Mouse (Mus musculus): ENCODE measurements around the gene Stc2.

Gene Stc2

DNA sequence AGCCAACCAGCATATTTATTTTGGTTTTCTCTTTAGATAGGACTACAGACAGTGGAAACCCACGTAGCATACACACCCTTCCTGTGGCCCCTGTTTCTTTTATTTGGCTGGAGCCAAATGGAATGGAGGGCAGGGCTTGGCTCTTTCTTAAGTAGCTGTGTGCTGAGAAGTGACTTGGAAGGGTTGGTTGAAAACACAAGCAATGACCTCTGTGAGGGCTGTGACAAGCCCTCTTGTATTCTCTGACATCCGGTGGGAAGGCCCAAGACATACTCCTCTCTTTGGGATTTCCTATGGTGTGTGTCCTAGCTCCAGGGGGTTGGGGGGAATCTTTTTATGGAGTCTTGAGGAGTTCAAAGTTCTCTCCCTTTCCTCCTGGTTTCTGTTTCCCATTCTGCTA, 3.5 kb downstream of the Stc2 start:
- DNase-seq (ENCODE audit: inconsistent ontology term): no peak

DNA sequence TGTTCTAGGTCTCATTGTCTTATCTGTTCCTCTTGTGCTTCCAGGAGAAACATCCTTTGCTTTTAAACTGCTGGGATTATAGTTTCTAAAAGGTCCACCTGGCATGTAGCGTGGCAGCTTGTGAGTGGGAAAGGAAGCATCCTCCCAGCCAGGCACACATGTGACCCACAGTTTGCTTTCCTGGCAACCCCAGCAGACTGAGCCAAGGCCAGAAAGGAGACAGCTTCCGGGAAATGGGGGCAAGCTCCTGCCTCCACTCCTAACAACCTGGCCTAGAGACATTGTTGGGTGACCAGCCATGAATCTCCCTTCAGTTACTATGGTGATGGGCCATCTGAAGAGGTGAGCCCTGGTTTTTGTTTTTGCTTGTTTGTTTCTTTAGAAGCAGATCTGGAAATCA, 3.9 kb downstream of the Stc2 start:
- no peak for DNase-seq (ENCODE audit: inconsistent ontology term)

- no peak for DNase-seq (ENCODE audit: inconsistent ontology term)
Observed at GRCm38 (mm10) chr11:31365280-31365679, 4.6 kb downstream of the Stc2 start.

DNA sequence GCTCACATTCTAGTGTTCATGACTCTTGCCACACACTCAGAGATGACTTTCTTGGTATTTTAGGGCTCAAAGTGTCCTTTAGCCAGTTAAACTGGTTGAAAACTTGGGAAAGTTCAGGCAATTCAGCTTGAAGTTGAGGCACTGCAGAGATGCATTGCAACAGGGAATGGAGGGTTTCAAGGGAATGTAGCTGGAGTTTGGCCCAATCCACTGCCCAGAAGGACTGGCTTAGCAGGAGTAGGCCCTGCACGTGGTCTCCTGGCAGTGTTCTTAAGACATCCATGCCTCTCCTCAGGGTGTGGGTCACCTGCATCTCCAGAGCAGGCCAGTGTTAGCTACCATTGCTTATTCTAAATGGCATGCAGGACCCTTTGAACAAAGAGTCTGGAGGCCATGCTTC, 7.0 kb downstream of the Stc2 start:
- no peak for DNase-seq (ENCODE audit: inconsistent ontology term)

- DNase-seq (ENCODE audit: inconsistent ontology term): no peak
Observed at GRCm38 (mm10) chr11:31362330-31362729, 7.5 kb downstream of the Stc2 start.

- DNase-seq (ENCODE audit: inconsistent ontology term): no peak
Observed at GRCm38 (mm10) chr11:31361047-31361446, 8.8 kb downstream of the Stc2 start.

DNA sequence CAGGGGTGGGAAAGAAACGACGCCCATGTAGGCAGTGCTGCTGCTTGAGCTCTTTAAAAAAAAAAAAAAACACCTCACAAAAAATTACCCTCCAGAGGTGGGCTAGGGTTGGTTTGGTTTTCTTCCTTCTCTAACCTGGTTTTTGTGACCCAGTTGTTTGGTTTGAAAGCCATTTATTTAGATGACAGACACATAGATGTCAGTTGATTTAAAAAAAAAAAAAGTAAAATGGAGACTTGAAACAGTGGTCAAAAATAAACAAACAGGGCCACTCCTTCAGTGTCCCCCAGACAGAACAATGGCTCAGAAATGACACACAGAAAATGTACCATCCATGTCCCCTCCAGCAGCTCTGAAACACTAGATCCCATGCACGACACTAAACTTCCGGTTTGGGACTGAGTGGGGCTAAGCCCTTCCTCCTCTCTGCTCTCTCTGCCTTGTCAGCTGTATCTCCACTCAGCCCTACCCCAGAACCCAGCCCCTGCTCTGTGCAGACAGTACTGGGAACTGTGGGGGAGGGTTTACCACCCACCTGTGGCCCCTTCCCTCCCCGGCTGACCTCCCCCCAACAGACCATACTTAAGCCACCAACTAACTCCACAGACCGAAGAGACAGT, 10.5 kb downstream of the Stc2 start:
- no peak for DNase-seq (ENCODE audit: inconsistent ontology term)

DNA sequence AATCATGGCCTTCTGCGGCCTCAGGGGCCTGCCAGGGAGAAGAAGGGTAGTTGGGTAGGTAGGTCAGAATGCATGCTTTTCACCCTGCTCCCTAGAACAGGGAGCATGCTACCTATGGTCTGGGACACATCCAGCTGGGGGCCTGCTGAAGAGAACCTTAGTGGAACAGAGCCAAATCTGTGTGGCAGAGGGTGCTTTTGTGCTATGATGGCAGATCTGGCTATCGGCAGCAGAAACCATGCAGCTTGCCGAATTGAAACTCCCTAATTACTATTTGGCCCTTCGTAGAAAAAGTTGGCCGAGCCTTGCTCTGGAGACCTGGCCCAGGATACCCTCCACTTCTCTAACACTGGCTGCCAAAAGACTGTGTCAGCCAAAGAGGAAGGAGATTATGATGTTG, 11.4 kb downstream of the Stc2 start:
- no peak for DNase-seq (ENCODE audit: inconsistent ontology term)

DNA sequence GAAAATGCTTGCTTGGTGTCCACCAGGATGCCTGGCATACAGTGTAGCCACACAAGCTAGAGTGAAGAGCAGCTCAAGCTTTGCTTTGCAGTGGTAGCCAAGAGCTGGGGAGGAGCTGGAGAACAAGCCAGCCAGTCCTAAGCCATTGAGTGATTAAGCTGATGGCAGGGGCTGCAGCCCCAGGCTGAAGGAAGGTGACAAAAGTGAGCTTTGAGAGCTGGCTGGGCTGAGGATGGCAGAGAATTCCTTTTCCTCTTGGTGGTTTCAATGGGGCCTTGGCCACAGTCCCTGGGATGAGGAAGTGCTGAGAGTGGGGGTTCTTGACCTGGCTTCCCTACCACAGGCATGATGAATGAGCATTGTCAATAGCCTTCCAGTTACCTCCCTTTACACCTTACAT, 13.0 kb downstream of the Stc2 start:
- DNase-seq (ENCODE audit: inconsistent ontology term): no peak

DNA sequence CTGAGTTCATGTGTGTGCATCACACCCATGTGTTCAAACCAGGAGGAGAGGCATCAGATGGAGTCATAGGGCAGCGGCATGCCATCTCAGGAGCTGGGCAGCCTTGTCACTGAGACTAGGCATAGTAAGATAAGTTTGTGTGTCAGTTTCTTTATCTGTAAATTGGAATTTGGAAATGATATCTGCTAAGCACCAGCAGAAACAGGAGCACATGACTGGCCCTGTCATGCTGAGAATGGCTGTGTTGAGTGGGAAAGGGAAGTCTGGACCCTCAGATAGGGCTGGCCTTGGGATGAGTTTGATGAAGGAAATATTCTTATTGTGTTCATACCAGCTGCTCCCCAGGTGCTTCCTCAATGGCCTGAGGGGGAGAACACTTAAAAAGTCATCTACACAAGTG, 14.1 kb downstream of the Stc2 start:
- no peak for DNase-seq (ENCODE audit: inconsistent ontology term)

DNA sequence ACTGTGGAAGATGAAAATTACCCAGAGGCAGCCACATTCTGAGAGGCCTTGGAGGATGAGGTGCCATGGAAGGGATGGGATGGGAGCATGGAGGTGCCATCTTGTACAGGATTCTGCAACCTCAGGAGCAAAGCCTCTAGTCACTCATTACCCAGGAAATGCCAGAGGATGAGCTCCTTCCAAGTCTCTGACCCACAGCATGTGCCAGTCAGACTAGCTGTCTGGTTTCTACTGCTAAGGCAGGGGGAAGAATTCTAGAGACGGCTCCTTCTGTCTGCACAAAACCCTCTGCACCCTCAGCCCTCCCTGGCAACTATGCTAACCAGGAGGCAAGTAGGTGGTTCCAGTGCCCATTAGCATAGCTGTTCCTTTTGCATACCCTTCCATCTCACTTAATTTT, 15.4 kb downstream of the Stc2 start:
- DNase-seq (ENCODE audit: inconsistent ontology term): no peak
